ENCODE assay signal across 8 mouse cellular contexts in the genomic region with DNA sequence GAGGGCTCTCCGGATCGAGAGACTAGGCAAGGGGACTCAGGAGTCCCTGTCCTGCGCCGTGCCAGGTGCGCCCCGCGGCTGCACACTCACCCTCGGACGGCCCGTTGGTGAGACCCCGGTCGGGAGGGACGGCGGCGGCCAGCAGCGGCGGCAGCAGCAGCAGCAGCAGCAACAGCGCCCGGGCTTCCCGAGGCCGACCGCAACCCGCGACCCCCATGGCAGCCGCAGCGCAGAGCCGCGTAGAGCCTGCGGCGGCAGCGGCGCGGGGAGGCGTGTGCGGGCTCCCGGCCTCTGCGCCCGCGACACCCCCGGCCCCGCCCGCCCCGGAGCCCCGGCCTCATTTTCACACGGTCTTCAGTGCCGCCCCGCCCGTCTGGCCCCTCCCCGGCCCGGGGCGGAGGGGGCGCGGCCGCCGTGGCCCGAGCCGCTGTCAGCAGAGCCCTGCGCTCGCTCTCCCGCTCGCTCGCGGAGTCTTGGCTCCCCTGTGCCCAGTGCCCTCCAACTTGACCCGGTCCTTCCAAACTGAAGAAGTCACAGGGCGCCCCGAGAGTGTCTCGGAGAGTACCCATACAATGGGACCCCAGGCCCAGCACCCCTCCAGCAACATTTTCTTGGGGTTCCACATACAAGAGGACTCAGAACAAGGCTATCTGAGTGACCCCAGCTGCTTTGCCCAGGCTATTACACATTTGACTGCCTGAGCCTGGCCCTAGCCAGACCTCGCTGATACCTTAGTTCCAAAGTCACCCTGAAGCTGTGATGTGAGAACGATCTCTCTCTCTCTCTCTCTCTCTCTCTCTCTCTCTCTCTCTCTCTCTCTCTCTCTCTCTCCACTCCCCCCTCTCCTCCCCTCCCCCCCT. TPM values are rescaled to one million over a fixed set of nuclear protein-coding genes. Genes with fewer than 3 reads are reported as not detected.
DNase-seq lines count a peak whose midpoint lies in the region; ATAC-seq and TF ChIP-seq lines count a peak whose summit lies in the region.

A gene (minus strand): TSS at position 310 of the 860 bp plus-strand sequence.

- no peaks in the 10 kb centered on the region for H3K4me1 ChIP-seq in kidney, postnatal 0 days (replicated peaks; ENCODE audit: insufficient read depth, low read length)

- DNase-seq in cerebellum, postnatal 25 days = peak; percentile 24 to 33
- peak; percentile 49 for DNase-seq in adrenal gland, postnatal 14 days
- DNase-seq in heart, adult 8-10 months (ENCODE audit: low spot score) = no peak
- DNase-seq in kidney, postnatal 0 days (ENCODE audit: low spot score) = peak; percentile 32
- peak; percentile 27 for DNase-seq in urinary bladder, postnatal 25 days (ENCODE audit: low spot score)

- H3K4me3 ChIP-seq in kidney, postnatal 0 days (replicated peaks; ENCODE audit: low read depth, low read length) = peak within 1 kb of the TSS; percentile 60

- ATAC-seq in cerebellum, adult (ENCODE audit: insufficient number of reproducible peaks, low FRiP score, low TSS enrichment) = no peak; the same call in 1 of the 2 replicates
- peak; percentile 79 for ATAC-seq in kidney, postnatal 0 days (replicated peaks; ENCODE audit: low FRiP score, low read depth)
- peak; percentile 57 for ATAC-seq in megakaryocyte-erythroid progenitor cell, adult 5-6 weeks (replicated peaks; ENCODE audit: low FRiP score, low TSS enrichment, poor library complexity, severe bottlenecking)
- ATAC-seq in monocyte, adult 5-6 weeks (replicated peaks; ENCODE audit: insufficient number of reproducible peaks, low FRiP score, low TSS enrichment, poor library complexity, severe bottlenecking) = no peak

- no peak within 1 kb of the TSS for H3K27ac ChIP-seq in kidney, postnatal 0 days

- 2% methylated on average over 50 of the region's 69 CpGs for WGBS in kidney, postnatal 0 days

- H3K36me3 ChIP-seq in kidney, postnatal 0 days (ENCODE audit: insufficient read depth, low read length) = no peaks in the 10 kb centered on the region

- H3K9ac ChIP-seq in kidney, postnatal 0 days (ENCODE audit: low read depth, low read length) = peak within 1 kb of the TSS; percentile 59

- no peak for TF ChIP-seq CTCF in kidney, postnatal 0 days (IDR thresholded peaks at IDR 0.05; ENCODE audit: low read depth)

- H3K4me2 ChIP-seq in kidney, postnatal 0 days (ENCODE audit: low read length) = peak within 1 kb of the TSS; percentile 100

- H3K27me3 ChIP-seq in kidney, postnatal 0 days (ENCODE audit: insufficient read depth, low read length) = no peaks in the 10 kb centered on the region

- no peaks in the 10 kb centered on the region for H3K9me3 ChIP-seq in kidney, postnatal 0 days (replicated peaks; ENCODE audit: low read length)

RNA-seq across cellular contexts. Expression of the gene that starts here (rescaled TPM):
- total RNA-seq in adrenal gland, postnatal 14 days (2021) = 0.64 and 0.78 TPM in 2 replicates
- 10 to 100 TPM; 24.5 to 32.4 (median 28.6) TPM for total RNA-seq in heart, adult 8-10 months (2022)
- 2.0 and 2.2 TPM in 2 replicates for polyA plus RNA-seq in kidney, postnatal 0 days (2015; fragmentation: Nextera tagmentation; extraction: Ambion mirVana)
- not detected in 2 replicates for total RNA-seq in megakaryocyte-erythroid progenitor cell, adult 5-6 weeks (2014; fragmentation: Nextera tagmentation)
- total RNA-seq in megakaryocyte-erythroid progenitor cell, adult 5-6 weeks (2017) = not detected in 2 replicates
- not detected in 3 replicates for total RNA-seq in monocyte, adult 5-6 weeks (2017)

Comparison
In these comparisons a context has a peak if more than half of its experiments do, and no peak if none do; other contexts are left out.
1. RNA of the gene that starts here (total RNA-seq): 24.5 to 32.4 TPM in heart, adult 8-10 months; 0.64 to 0.78 TPM in adrenal gland, postnatal 14 days, not detected in megakaryocyte-erythroid progenitor cell, adult 5-6 weeks and not detected in monocyte, adult 5-6 weeks; every median in the first group is over 10 times any median in the second.
2. Peak in DNase-seq in adrenal gland, postnatal 14 days; RNA of the gene not detected or under 1 TPM.
3. Peak in ATAC-seq in megakaryocyte-erythroid progenitor cell, adult 5-6 weeks; RNA of the gene not detected or under 1 TPM.